Mouse (Mus musculus): ENCODE measurements around the gene Gm9821. TPM values are rescaled to one million over a fixed set of nuclear protein-coding genes. Genes with fewer than 3 reads are reported as not detected.

The Gm9821 gene
- polyA plus RNA-seq, 1 experiment from 2014 or later, result 0.44 TPM

GRCm38 (mm10) chr2:91957096-91957495 lies 11.6 kb downstream of the Gm9821 start:
- H3K9ac ChIP-seq, result 0 out of 2 replicates have a peak overlapping the region, but pooled peaks have one; percentile 11
- 0 out of 2 replicates have a peak overlapping the region, but pooled peaks have one; percentile 17 for H3K27ac ChIP-seq
- ATAC-seq, result peak; percentile 42
- no peak overlapping the region for H3K4me3 ChIP-seq (replicated peaks)
- H3K4me1 ChIP-seq (replicated peaks), result peaks cover 80% of the 10 kb centered on the region
- WGBS, result 14% methylated on average over 4 of the region's 4 CpGs
- peak overlapping the region; percentile 41 for H3K4me2 ChIP-seq (replicated peaks)
- H3K9me3 ChIP-seq, result no peaks in the 10 kb centered on the region
- H3K27me3 ChIP-seq (replicated peaks), result no peaks in the 10 kb centered on the region
- no peaks in the 10 kb centered on the region for H3K36me3 ChIP-seq

DNA sequence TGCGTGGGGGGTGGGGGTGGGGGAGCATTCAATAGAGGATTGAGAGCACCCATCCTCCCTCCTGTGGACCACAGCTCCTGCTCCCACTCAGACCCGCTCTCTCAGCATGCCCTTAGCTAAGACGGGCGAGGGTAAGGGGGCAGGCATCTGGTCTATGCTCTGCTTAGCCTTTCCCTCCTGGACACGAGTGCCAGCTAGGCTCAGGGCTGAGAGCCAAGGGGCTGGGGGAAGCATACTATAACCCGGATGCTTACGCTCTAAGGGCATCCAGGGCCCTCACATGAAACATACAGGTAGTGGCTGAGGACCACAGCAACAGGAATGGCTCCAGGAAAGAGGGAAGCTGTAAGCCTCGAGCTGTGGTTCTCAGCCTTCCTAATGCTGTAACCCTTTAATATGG lies 12.5 kb downstream of the Gm9821 start:
- no peaks in the 10 kb centered on the region for H3K9me3 ChIP-seq
- no peak overlapping the region for H3K9ac ChIP-seq
- H3K36me3 ChIP-seq, result no peaks in the 10 kb centered on the region
- 80% methylated on average over 8 of the region's 8 CpGs for WGBS
- no peak overlapping the region for H3K4me3 ChIP-seq (replicated peaks)
- ATAC-seq, result no peak
- no peak overlapping the region for H3K4me2 ChIP-seq (replicated peaks)
- no peak overlapping the region for H3K27ac ChIP-seq
- H3K4me1 ChIP-seq (replicated peaks), result peaks cover 85% of the 10 kb centered on the region
- H3K27me3 ChIP-seq (replicated peaks), result no peaks in the 10 kb centered on the region

DNA sequence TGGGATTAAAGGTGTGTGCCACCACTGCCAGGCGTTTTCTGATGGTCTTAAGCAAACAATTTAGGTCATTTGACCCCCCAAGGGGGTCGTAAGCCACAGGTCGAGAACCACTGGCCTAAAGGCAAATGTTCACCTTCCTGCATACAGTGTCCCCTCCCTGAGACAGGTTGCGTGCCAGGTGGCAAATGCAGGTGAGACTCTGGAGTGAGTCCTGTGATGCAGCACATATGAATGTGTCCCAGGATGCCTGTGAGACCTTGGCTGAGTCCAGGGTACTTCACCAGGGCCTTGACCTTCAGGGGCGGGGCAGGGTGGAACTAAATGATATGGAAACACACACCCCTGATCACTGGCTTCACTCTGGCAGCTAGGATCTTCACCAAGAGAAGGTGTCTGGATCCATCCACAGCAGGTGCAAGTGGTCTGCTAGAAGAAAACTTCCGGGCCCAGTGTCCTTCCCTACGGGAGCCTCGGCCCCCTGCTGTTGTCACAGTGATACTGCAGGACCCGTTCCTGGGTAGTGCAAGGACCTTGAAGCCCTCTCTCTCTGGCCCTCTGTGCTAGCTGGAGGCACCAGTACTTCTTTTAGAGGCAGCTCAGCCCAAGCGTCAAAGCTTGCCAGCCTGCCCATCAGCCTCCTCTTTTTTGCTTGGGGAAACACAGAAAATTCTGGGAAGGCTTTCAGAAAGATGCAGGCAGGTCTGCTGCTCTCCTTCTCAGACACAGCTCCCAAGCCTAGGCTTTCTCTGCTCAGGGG lies 13.4 kb downstream of the Gm9821 start:
- H3K4me1 ChIP-seq (replicated peaks), result peaks cover 81% of the 10 kb centered on the region
- H3K36me3 ChIP-seq, result no peaks in the 10 kb centered on the region
- H3K9ac ChIP-seq, result no peak overlapping the region
- H3K27me3 ChIP-seq (replicated peaks), result no peaks in the 10 kb centered on the region
- no peak overlapping the region for H3K27ac ChIP-seq
- H3K4me2 ChIP-seq (replicated peaks), result 0 out of 2 replicates have a peak overlapping the region, but pooled peaks have one; percentile 11
- ATAC-seq, result no peak
- H3K4me3 ChIP-seq (replicated peaks), result no peak overlapping the region
- WGBS, result 42% methylated on average over 10 of the region's 10 CpGs
- H3K9me3 ChIP-seq, result no peaks in the 10 kb centered on the region

- 72% methylated on average over 11 of the region's 11 CpGs for WGBS
These were observed 14.3 kb downstream of the Gm9821 start for GRCm38 (mm10) chr2:91959544-91960410.

DNA sequence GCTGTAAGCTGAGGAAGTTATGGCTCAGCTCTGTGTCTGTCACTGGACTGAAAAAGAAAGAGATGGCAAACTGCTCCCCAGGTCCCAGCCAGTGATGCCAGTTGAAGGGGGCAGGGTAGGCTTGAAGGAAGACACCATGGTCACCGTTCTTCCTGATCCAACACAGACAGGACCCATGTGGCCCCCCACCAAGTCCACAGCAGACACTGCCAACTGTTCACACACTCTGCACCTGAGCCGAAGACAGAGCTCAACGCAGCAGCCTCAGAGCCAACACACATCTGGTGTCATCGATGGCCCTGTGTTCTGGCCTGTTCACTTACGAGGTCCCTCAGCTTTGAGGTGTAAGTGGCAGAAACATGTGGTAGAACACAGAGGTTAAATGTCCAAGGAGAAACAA lies 15.0 kb downstream of the Gm9821 start:
- no peaks in the 10 kb centered on the region for H3K36me3 ChIP-seq
- no peaks in the 10 kb centered on the region for H3K27me3 ChIP-seq (replicated peaks)
- H3K27ac ChIP-seq, result no peak overlapping the region
- H3K9ac ChIP-seq, result no peak overlapping the region
- no peaks in the 10 kb centered on the region for H3K9me3 ChIP-seq
- no peak for ATAC-seq
- WGBS, result 94% methylated on average over 5 of the region's 5 CpGs
- H3K4me3 ChIP-seq (replicated peaks), result no peak overlapping the region
- no peak overlapping the region for H3K4me2 ChIP-seq (replicated peaks)
- H3K4me1 ChIP-seq (replicated peaks), result peaks cover 75% of the 10 kb centered on the region

More at GRCm38 (mm10) chr2:91959544-91960410, 14.3 kb downstream of the Gm9821 start:
- Histone ChIP-seq H3K36me3 (no peaks in the 10 kb centered on the region), H3K27me3 (replicated peaks) (no peaks in the 10 kb centered on the region), H3K4me3 (replicated peaks) (no peak overlapping the region), H3K9me3 (no peaks in the 10 kb centered on the region), H3K27ac (no peak overlapping the region), H3K4me2 (replicated peaks) (0 out of 2 replicates have a peak overlapping the region, but pooled peaks have one; percentile 12), H3K9ac (no peak overlapping the region; the same call in 1 of the 2 replicates), H3K4me1 (replicated peaks) (peaks cover 77% of the 10 kb centered on the region)
- no peak for ATAC-seq

- H3K9me3 ChIP-seq, result no peaks in the 10 kb centered on the region
- peaks cover 67% of the 10 kb centered on the region for H3K4me1 ChIP-seq (replicated peaks)
- ATAC-seq, result peak; percentile 77
- no peaks in the 10 kb centered on the region for H3K27me3 ChIP-seq (replicated peaks)
- peak overlapping the region; percentile 92 for H3K27ac ChIP-seq
- H3K4me2 ChIP-seq (replicated peaks), result peak overlapping the region; percentile 80
- no peaks in the 10 kb centered on the region for H3K36me3 ChIP-seq
- 37% methylated on average over 4 of the region's 4 CpGs for WGBS
- H3K4me3 ChIP-seq (replicated peaks), result peak overlapping the region; percentile 83
- H3K9ac ChIP-seq, result peak overlapping the region; percentile 94
These were observed 16.6 kb downstream of the Gm9821 start for GRCm38 (mm10) chr2:91961901-91962761.

GRCm38 (mm10) chr2:91962864-91963401 lies 17.4 kb downstream of the Gm9821 start:
- peak overlapping the region; percentile 83 for H3K4me3 ChIP-seq (replicated peaks)
- H3K9me3 ChIP-seq, result no peaks in the 10 kb centered on the region
- H3K27ac ChIP-seq, result peak overlapping the region; percentile 90
- H3K4me2 ChIP-seq (replicated peaks), result peak overlapping the region; percentile 80
- no peaks in the 10 kb centered on the region for H3K27me3 ChIP-seq (replicated peaks)
- peak; percentile 16; the same call in 1 of the 2 replicates for ATAC-seq
- WGBS, result under 1% methylated on average over 37 of the region's 39 CpGs
- H3K36me3 ChIP-seq, result no peaks in the 10 kb centered on the region
- H3K4me1 ChIP-seq (replicated peaks), result peaks cover 61% of the 10 kb centered on the region
- H3K9ac ChIP-seq, result peak overlapping the region; percentile 94

DNA sequence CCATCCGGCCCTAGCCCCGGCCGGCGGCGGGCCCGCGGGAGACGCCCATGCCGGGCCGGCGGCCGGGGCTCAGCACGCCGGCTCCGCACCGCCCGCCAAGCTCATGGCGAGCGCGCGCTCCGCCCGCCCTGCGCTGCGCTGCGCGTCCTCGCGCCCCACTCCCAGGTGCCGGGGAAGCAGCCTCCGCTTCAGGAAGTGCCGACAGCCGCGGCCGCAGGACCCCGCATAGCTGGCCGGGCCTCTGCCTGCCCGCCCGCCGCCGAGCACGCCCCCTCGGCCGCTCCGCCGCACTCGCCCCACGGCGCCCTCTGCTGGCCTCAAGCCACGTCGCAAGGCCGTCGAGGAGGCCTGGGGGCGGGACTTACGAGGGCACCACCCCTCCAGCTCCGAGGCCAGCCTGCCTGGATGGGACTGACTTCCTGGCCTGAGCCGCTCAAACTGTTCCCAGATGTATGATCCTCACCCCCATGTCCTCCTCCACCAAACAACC lies 18.0 kb downstream of the Gm9821 start:
- H3K4me2 ChIP-seq (replicated peaks), result peak overlapping the region; percentile 80
- H3K4me1 ChIP-seq (replicated peaks), result peaks cover 60% of the 10 kb centered on the region
- H3K9me3 ChIP-seq, result no peaks in the 10 kb centered on the region
- H3K9ac ChIP-seq, result peak overlapping the region; percentile 94
- no peaks in the 10 kb centered on the region for H3K27me3 ChIP-seq (replicated peaks)
- peak overlapping the region; percentile 83 for H3K4me3 ChIP-seq (replicated peaks)
- peak overlapping the region; percentile 90 for H3K27ac ChIP-seq
- peak; percentile 91 for ATAC-seq
- 0% methylated on average over 57 of the region's 57 CpGs for WGBS
- H3K36me3 ChIP-seq, result no peaks in the 10 kb centered on the region

GRCm38 (mm10) chr2:91964610-91965204 lies 19.2 kb downstream of the Gm9821 start:
- Histone ChIP-seq H3K27me3 (replicated peaks) (no peaks in the 10 kb centered on the region), H3K27ac (peak overlapping the region; percentile 42; the same call in 1 of the 2 replicates), H3K4me3 (replicated peaks) (peak overlapping the region; percentile 30; the same call in 1 of the 2 replicates), H3K4me2 (replicated peaks) (peak overlapping the region; percentile 80), H3K9ac (no peak overlapping the region), H3K36me3 (no peaks in the 10 kb centered on the region), H3K4me1 (replicated peaks) (peaks cover 48% of the 10 kb centered on the region), H3K9me3 (no peaks in the 10 kb centered on the region)
- no peak for ATAC-seq
- 63% methylated on average over 3 of the region's 3 CpGs for WGBS

DNA sequence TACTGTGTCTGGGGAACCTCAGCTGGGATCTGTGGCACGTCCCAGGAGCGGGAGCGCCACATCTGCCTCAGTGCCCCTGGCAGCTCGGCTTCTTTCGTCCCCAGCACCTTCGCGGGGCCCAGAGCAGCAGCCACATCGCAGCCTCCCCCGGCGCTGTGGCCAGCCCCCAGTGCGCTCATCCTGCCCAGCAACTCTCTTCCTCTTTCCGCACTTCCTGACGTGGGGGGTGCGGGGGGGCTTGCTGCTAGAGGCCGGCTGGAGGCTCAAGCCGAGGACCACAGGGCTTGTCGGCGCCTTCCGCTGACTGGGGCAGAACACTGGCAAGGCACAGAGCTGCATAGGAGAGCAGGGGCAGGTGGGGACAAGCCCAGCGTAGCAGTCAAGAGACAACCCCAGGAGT lies 19.9 kb downstream of the Gm9821 start:
- H3K4me3 ChIP-seq (replicated peaks), result peak overlapping the region; percentile 30
- H3K4me2 ChIP-seq (replicated peaks), result peak overlapping the region; percentile 80
- no peaks in the 10 kb centered on the region for H3K27me3 ChIP-seq (replicated peaks)
- peak overlapping the region; percentile 42; the same call in 1 of the 2 replicates for H3K27ac ChIP-seq
- peaks cover 41% of the 10 kb centered on the region for H3K4me1 ChIP-seq (replicated peaks)
- H3K9ac ChIP-seq, result peak overlapping the region; percentile 44
- H3K9me3 ChIP-seq, result no peaks in the 10 kb centered on the region
- H3K36me3 ChIP-seq, result no peaks in the 10 kb centered on the region
- no peak for ATAC-seq
- 21% methylated on average over 20 of the region's 20 CpGs for WGBS

DNA sequence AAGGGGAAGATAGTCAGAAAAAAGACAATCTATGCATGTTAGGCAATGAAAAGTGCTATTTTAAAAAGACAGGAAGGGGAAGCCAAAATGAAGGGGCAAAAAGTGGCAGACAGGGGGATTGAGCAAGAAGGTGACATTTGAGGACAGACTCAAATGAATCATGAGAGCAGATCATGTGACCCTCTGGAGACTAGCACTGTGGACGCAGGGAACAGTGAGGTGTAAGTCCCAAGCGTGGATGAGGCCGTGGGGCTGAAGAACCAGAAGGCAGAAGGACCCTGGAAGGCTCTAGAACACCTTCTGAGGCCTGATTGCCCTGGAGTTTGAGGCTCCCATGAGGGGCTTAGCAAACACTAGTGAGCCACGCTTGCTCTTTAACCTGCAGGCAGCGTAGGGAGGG lies 20.9 kb downstream of the Gm9821 start:
- Histone ChIP-seq H3K27me3 (replicated peaks) (no peaks in the 10 kb centered on the region), H3K4me3 (replicated peaks) (no peak overlapping the region), H3K9me3 (no peaks in the 10 kb centered on the region), H3K36me3 (no peaks in the 10 kb centered on the region), H3K4me2 (replicated peaks) (no peak overlapping the region), H3K27ac (no peak overlapping the region), H3K4me1 (replicated peaks) (peaks cover 38% of the 10 kb centered on the region), H3K9ac (no peak overlapping the region)
- 88% methylated on average over 5 of the region's 5 CpGs for WGBS
- ATAC-seq, result no peak
